Mouse (Mus musculus): Measurements from ENCODE around the gene Pcp4l1.
"Not testable (repeated sequence)": the region's sequence is repeated elsewhere in the genome, so short reads cannot be mapped to it uniquely, and the experiment has no call there.

The Pcp4l1 gene

GRCm38 (mm10) chr1:171187851-171188700 lies 8.0 kb downstream of the Pcp4l1 start:
- DNase-seq (ENCODE audit: low spot score), result no peak

GRCm38 (mm10) chr1:171185655-171186054 lies 10.4 kb downstream of the Pcp4l1 start:
- no peak for DNase-seq (ENCODE audit: low spot score)

- DNase-seq (ENCODE audit: low spot score), result no peak
These were observed 11.8 kb downstream of the Pcp4l1 start for GRCm38 (mm10) chr1:171184314-171184713.

- no peak for DNase-seq (ENCODE audit: low spot score)
These were observed 12.4 kb downstream of the Pcp4l1 start for GRCm38 (mm10) chr1:171183620-171184019.

GRCm38 (mm10) chr1:171183025-171183424 lies 13.0 kb downstream of the Pcp4l1 start:
- DNase-seq (ENCODE audit: low spot score), result no peak

- DNase-seq (ENCODE audit: low spot score), result no peak
These were observed 16.4 kb downstream of the Pcp4l1 start for GRCm38 (mm10) chr1:171179487-171180171.

- DNase-seq (ENCODE audit: low spot score), result no peak
These were observed 23.3 kb downstream of the Pcp4l1 start for GRCm38 (mm10) chr1:171172779-171173178.

- no peak for DNase-seq (ENCODE audit: low spot score)
These were observed 24.9 kb downstream of the Pcp4l1 start for GRCm38 (mm10) chr1:171171138-171171537.

- DNase-seq (ENCODE audit: low spot score), result no peak
These were observed 26.2 kb downstream of the Pcp4l1 start for GRCm38 (mm10) chr1:171169913-171170312.

GRCm38 (mm10) chr1:171168906-171169305 lies 27.2 kb downstream of the Pcp4l1 start:
- no peak for DNase-seq (ENCODE audit: low spot score)

GRCm38 (mm10) chr1:171165629-171166345 lies 30.3 kb downstream of the Pcp4l1 start:
- no peak for DNase-seq (ENCODE audit: low spot score)

- no peak for DNase-seq (ENCODE audit: low spot score)
These were observed 31.8 kb downstream of the Pcp4l1 start for GRCm38 (mm10) chr1:171164258-171164657.

GRCm38 (mm10) chr1:171162526-171162925 lies 33.5 kb downstream of the Pcp4l1 start:
- DNase-seq (ENCODE audit: low spot score), result no peak

GRCm38 (mm10) chr1:171159485-171159975 lies 36.5 kb downstream of the Pcp4l1 start:
- no peak for DNase-seq (ENCODE audit: low spot score)

- no peak for DNase-seq (ENCODE audit: low spot score)
These were observed 38.1 kb downstream of the Pcp4l1 start for GRCm38 (mm10) chr1:171157965-171158364.

- no peak for DNase-seq (ENCODE audit: low spot score)
These were observed 39.4 kb downstream of the Pcp4l1 start for GRCm38 (mm10) chr1:171156644-171157043.

- DNase-seq (ENCODE audit: low spot score), result no peak
These were observed 44.1 kb downstream of the Pcp4l1 start for GRCm38 (mm10) chr1:171151966-171152365.

- no peak for DNase-seq (ENCODE audit: low spot score)
These were observed 45.2 kb downstream of the Pcp4l1 start for GRCm38 (mm10) chr1:171150838-171151391.

GRCm38 (mm10) chr1:171149974-171150760 lies 45.9 kb downstream of the Pcp4l1 start, which contains the start of the genes Sdhc and Mpz:
Gene Sdhc (minus strand): TSS chr1:171150603.
Gene Mpz (plus strand): TSS chr1:171150711.
- peak; percentile 78 for DNase-seq (ENCODE audit: low spot score)

- not testable (repeated sequence) for DNase-seq (ENCODE audit: low spot score)
These were observed 53.1 kb downstream of the Pcp4l1 start for GRCm38 (mm10) chr1:171142981-171143380.
